Mouse (Mus musculus) bone marrow macrophage, adult 2 months (primary cell): ENCODE measurements at regions not wholly inside any gene's neighbourhood (a gene's known extent, or its start where the extent isn't known, plus 50 kb on each side); places are given as distances from the start of the nearest gene placed in this dataset.

Source experiments
- H3K27ac ChIP-seq: 2 replicates; pipeline ENCODE4 v1.5.1; 2012; ENCODE audit warnings: low read depth, low read length; ENCODE audit not compliant: insufficient read depth
- H3K4me1 ChIP-seq: 2 replicates; pipeline ENCODE4 v1.6.1; 2012; ENCODE audit warnings: low read length; ENCODE audit not compliant: control insufficient read depth, insufficient read depth
- H3K4me3 ChIP-seq: 2 replicates; pipeline ENCODE4 v1.5.1; 2012; ENCODE audit warnings: mild to moderate bottlenecking, low read length, moderate library complexity; ENCODE audit not compliant: insufficient read depth
- CTCF ChIP-seq: IDR thresholded peaks from 2 replicates; pipeline ENCODE4 v1.5.1; 2012; ENCODE audit warnings: low read depth, mild to moderate bottlenecking, low read length, moderate library complexity
- POLR2A ChIP-seq: IDR thresholded peaks from 2 replicates; pipeline ENCODE4 v1.6.1; 2012; ENCODE audit warnings: mild to moderate bottlenecking, low read depth, low read length, borderline replicate concordance

- H3K4me1 ChIP-seq: peaks cover 25% of the 10 kb centered on the region
- TF ChIP-seq POLR2A (no peak), CTCF (no peak)
- no peak overlapping the region for H3K4me3 ChIP-seq
- H3K27ac ChIP-seq: no peak overlapping the region
Measured at GRCm38 (mm10) chr13:107812014-107812413, 232.2 kb upstream of the Smim15 start.

- H3K4me1 ChIP-seq: peaks cover 25% of the 10 kb centered on the region
- peak overlapping the region; percentile 52 for H3K27ac ChIP-seq
- H3K4me3 ChIP-seq: peak overlapping the region; percentile 22; the same call in 1 of the 2 replicates
- TF ChIP-seq CTCF (no peak), POLR2A (no peak)
Measured at GRCm38 (mm10) chr13:107810802-107811192, 233.4 kb upstream of the Smim15 start.

GRCm38 (mm10) chr13:107810060-107810801 is 234.0 kb upstream of the Smim15 start:
- Histone ChIP-seq H3K4me1 (peaks cover 25% of the 10 kb centered on the region), H3K27ac (peak overlapping the region; percentile 52), H3K4me3 (peak overlapping the region; percentile 22)
- TF ChIP-seq CTCF: no peak
- no peak for TF ChIP-seq POLR2A

GRCm38 (mm10) chr13:107808961-107809360 is 235.3 kb upstream of the Smim15 start:
- Histone ChIP-seq H3K4me3 (no peak overlapping the region), H3K4me1 (peaks cover 25% of the 10 kb centered on the region), H3K27ac (no peak overlapping the region)
- TF ChIP-seq CTCF (no peak), POLR2A (no peak)

- no peak overlapping the region for H3K27ac ChIP-seq
- H3K4me1 ChIP-seq: peaks cover 9% of the 10 kb centered on the region
- no peak overlapping the region for H3K4me3 ChIP-seq
- TF ChIP-seq CTCF: peak; percentile 33; the same call in 1 of the 2 replicates
- TF ChIP-seq POLR2A: no peak
Measured at GRCm38 (mm10) chr13:107804418-107804817, 239.8 kb upstream of the Smim15 start.

GRCm38 (mm10) chr13:107799199-107799945 is 244.9 kb upstream of the Smim15 start:
- Histone ChIP-seq H3K27ac (no peak overlapping the region), H3K4me1 (peaks cover 11% of the 10 kb centered on the region), H3K4me3 (no peak overlapping the region)
- TF ChIP-seq CTCF: no peak
- no peak for TF ChIP-seq POLR2A

GRCm38 (mm10) chr13:107798144-107798543 is 246.1 kb upstream of the Smim15 start:
- TF ChIP-seq CTCF (no peak), POLR2A (no peak)
- no peak overlapping the region for H3K4me3 ChIP-seq
- H3K4me1 ChIP-seq: peaks cover 16% of the 10 kb centered on the region
- H3K27ac ChIP-seq: no peak overlapping the region

- TF ChIP-seq POLR2A (no peak), CTCF (no peak)
- no peak overlapping the region for H3K27ac ChIP-seq
- H3K4me3 ChIP-seq: no peak overlapping the region
- peaks cover 16% of the 10 kb centered on the region for H3K4me1 ChIP-seq
Measured at GRCm38 (mm10) chr13:107795516-107795915, 248.7 kb upstream of the Smim15 start.

- Histone ChIP-seq H3K4me3 (no peak overlapping the region), H3K27ac (no peak overlapping the region), H3K4me1 (peaks cover 15% of the 10 kb centered on the region)
- TF ChIP-seq POLR2A (no peak), CTCF (no peak)
Measured at GRCm38 (mm10) chr13:107791770-107792169, 252.5 kb upstream of the Smim15 start.

GRCm38 (mm10) chr13:107784971-107785370 is 259.3 kb upstream of the Smim15 start:
- H3K27ac ChIP-seq: no peak overlapping the region
- peaks cover 13% of the 10 kb centered on the region for H3K4me1 ChIP-seq
- TF ChIP-seq POLR2A (no peak), CTCF (no peak)
- no peak overlapping the region for H3K4me3 ChIP-seq
